Mouse (Mus musculus): ENCODE data around the gene Ahnak2.

- TF ChIP-seq CTCF (IDR thresholded peaks at IDR 0.05; ENCODE audit: low read depth, low read length) (no peak), POLR2A (IDR thresholded peaks at IDR 0.05; ENCODE audit: insufficient read depth, low read length) (no peak)
Observed at GRCm38 (mm10) chr12:112813370-112813769, 10.9 kb upstream of the Ahnak2 start.
